Mouse (Mus musculus): Measurements from ENCODE around the gene Il18r1.

Il18r1 gene

GRCm38 (mm10) chr1:40465477-40466430, at the start of gene Il18r1:
TSS of gene Il18r1 (plus strand) at chr1:40465552.
- no peak for DNase-seq

- no peak for DNase-seq
These were observed 48.3 kb upstream of the Il18r1 start for GRCm38 (mm10) chr1:40417034-40417433.

GRCm38 (mm10) chr1:40418512-40418911, 46.8 kb upstream of the Il18r1 start:
- no peak for DNase-seq

- no peak for DNase-seq
These were observed 41.5 kb upstream of the Il18r1 start for GRCm38 (mm10) chr1:40423892-40424291.

- no peak for DNase-seq
These were observed 38.1 kb upstream of the Il18r1 start for GRCm38 (mm10) chr1:40427270-40427669.

GRCm38 (mm10) chr1:40427901-40428300, 37.5 kb upstream of the Il18r1 start:
- DNase-seq: no peak

GRCm38 (mm10) chr1:40428910-40429675, 36.3 kb upstream of the Il18r1 start, which contains the start of gene Il1rl1:
TSS of gene Il1rl1 (plus strand) at chr1:40429570.
- no peak for DNase-seq

GRCm38 (mm10) chr1:40430143-40430834, 35.1 kb upstream of the Il18r1 start:
- no peak for DNase-seq

GRCm38 (mm10) chr1:40432169-40432568, 33.2 kb upstream of the Il18r1 start:
- DNase-seq: no peak

- peak; percentile 45 for DNase-seq
These were observed 29.4 kb upstream of the Il18r1 start for GRCm38 (mm10) chr1:40435936-40436335.

- no peak for DNase-seq
These were observed 28.0 kb upstream of the Il18r1 start for GRCm38 (mm10) chr1:40437340-40437739.

GRCm38 (mm10) chr1:40439504-40439903, 25.8 kb upstream of the Il18r1 start:
- no peak for DNase-seq

GRCm38 (mm10) chr1:40444800-40445199, 20.6 kb upstream of the Il18r1 start:
- no peak for DNase-seq

- DNase-seq: no peak
These were observed 2.0 kb downstream of the Il18r1 start for GRCm38 (mm10) chr1:40467306-40467705.

GRCm38 (mm10) chr1:40468805-40469204, 3.5 kb downstream of the Il18r1 start:
- DNase-seq: no peak

GRCm38 (mm10) chr1:40469900-40470299, 4.5 kb downstream of the Il18r1 start:
- no peak for DNase-seq

GRCm38 (mm10) chr1:40472401-40472800, 7.0 kb downstream of the Il18r1 start:
- no peak for DNase-seq

- no peak for DNase-seq
These were observed 8.3 kb downstream of the Il18r1 start for GRCm38 (mm10) chr1:40473640-40474039.

- DNase-seq: no peak
These were observed 9.0 kb downstream of the Il18r1 start for GRCm38 (mm10) chr1:40474336-40474735.

- DNase-seq: no peak
These were observed 10.3 kb downstream of the Il18r1 start for GRCm38 (mm10) chr1:40475697-40476096.

- DNase-seq: no peak
These were observed 11.4 kb downstream of the Il18r1 start for GRCm38 (mm10) chr1:40476756-40477155.

- no peak for DNase-seq
These were observed 14.2 kb downstream of the Il18r1 start for GRCm38 (mm10) chr1:40479505-40479923.

- DNase-seq: no peak
These were observed 29.2 kb downstream of the Il18r1 start for GRCm38 (mm10) chr1:40494594-40494993.
